Mouse (Mus musculus) heart, embryonic 11.5 days (tissue): ENCODE measurements around the gene Ppp1r15b. TPM values are rescaled to one million over a fixed set of nuclear protein-coding genes. Genes with fewer than 3 reads are reported as not detected.
A peak's percentile ranks its signal among the peaks of the same experiment; 100 is the strongest.

Experiments used
- ATAC-seq: fragments of 200-750 bp; cut with Nextera tagmentation; replicated peaks from 2 replicates; pipeline ENCODE4 v1.8.0; 2017; ENCODE audit warnings: moderate library complexity; ENCODE audit not compliant: insufficient number of reproducible peaks, low FRiP score, low TSS enrichment
- H3K27ac ChIP-seq: fragments of 300-500 bp; sonication (generic); 2 replicates; pipeline ENCODE4 v1.5.1; 2014; ENCODE audit warnings: mild to moderate bottlenecking, low read depth, low read length
- H3K27me3 ChIP-seq: fragments of 300-500 bp; sonication (generic); 2 replicates; pipeline ENCODE4 v1.6.1; 2014; ENCODE audit warnings: mild to moderate bottlenecking, low read length, mixed read lengths; ENCODE audit not compliant: control insufficient read depth, insufficient read depth
- H3K36me3 ChIP-seq: fragments of 300-500 bp; sonication (generic); 2 replicates; pipeline ENCODE4 v1.6.1; 2014; ENCODE audit warnings: mild to moderate bottlenecking, low read length, moderate library complexity, mixed read lengths; ENCODE audit not compliant: control insufficient read depth, insufficient read depth
- H3K4me1 ChIP-seq: fragments of 300-500 bp; sonication (generic); 2 replicates; pipeline ENCODE4 v1.6.1; 2014; ENCODE audit warnings: low read length; ENCODE audit not compliant: control insufficient read depth, insufficient read depth
- H3K4me2 ChIP-seq: fragments of 300-500 bp; sonication (generic); 2 replicates; pipeline ENCODE4 v1.6.1; 2014; ENCODE audit warnings: mild to moderate bottlenecking, moderate library complexity
- H3K4me3 ChIP-seq: fragments of 300-500 bp; sonication (generic); 2 replicates; pipeline ENCODE4 v1.5.1; 2014; ENCODE audit warnings: low read depth, low read length
- H3K9ac ChIP-seq: fragments of 300-500 bp; sonication (generic); 2 replicates; pipeline ENCODE4 v1.6.1; 2014; ENCODE audit warnings: mild to moderate bottlenecking, low read depth, low read length, moderate library complexity
- H3K9me3 ChIP-seq: fragments of 300-500 bp; sonication (generic); replicated peaks from 2 replicates; pipeline ENCODE4 v1.6.1; 2016; ENCODE audit warnings: low read length; ENCODE audit not compliant: control insufficient read depth
- WGBS: fragments of 180-500 bp; shearing (Covaris S2); extraction: QIAGEN DNeasy Blood & Tissue Kit; methylation state at CpG from one replicate; pipeline ENCODE4 v1.1.7; 2014; ENCODE audit not compliant: insufficient replicate concordance; 5-methylcytosine and 5-hydroxymethylcytosine counted together
- polyA plus RNA-seq: library from polyadenylated mRNA; unstranded; fragments of >200 nt; fragmentation: Nextera tagmentation; extraction: Ambion mirVana; gene quantifications from 2 replicates; pipeline ENCODE4 v1.2.1, GENCODE M21; 2014

Gene Ppp1r15b
- polyA plus RNA-seq, 1 experiment from 2014 or later, result 33.6 TPM

GRCm38 (mm10) chr1:133159128-133159564 is 28.2 kb downstream of the Ppp1r15b start:
- peaks cover 36% of the 10 kb centered on the region for H3K27me3 ChIP-seq
- no peaks in the 10 kb centered on the region for H3K9me3 ChIP-seq
- 47% methylated on average over 7 of the region's 7 CpGs for WGBS

GRCm38 (mm10) chr1:133161559-133161958 is 30.6 kb downstream of the Ppp1r15b start:
- 0 out of 2 replicates have a peak, but pooled peaks cover 3% of the 10 kb centered on the region for H3K4me1 ChIP-seq
- H3K9me3 ChIP-seq, result no peaks in the 10 kb centered on the region
- WGBS, result 69% methylated on average over 4 of the region's 4 CpGs
- H3K27ac ChIP-seq, result no peak overlapping the region
- no peak overlapping the region for H3K4me3 ChIP-seq
- no peak for ATAC-seq
- H3K9ac ChIP-seq, result no peak overlapping the region
- peaks cover 54% of the 10 kb centered on the region for H3K27me3 ChIP-seq
- H3K36me3 ChIP-seq, result no peaks in the 10 kb centered on the region
- no peak overlapping the region for H3K4me2 ChIP-seq

More at GRCm38 (mm10) chr1:133159128-133159564, 28.2 kb downstream of the Ppp1r15b start:
- H3K36me3 ChIP-seq, result no peaks in the 10 kb centered on the region
- H3K4me3 ChIP-seq, result no peak overlapping the region
- no peak overlapping the region for H3K9ac ChIP-seq
- no peak overlapping the region for H3K27ac ChIP-seq
- 0 out of 2 replicates have a peak, but pooled peaks cover 3% of the 10 kb centered on the region for H3K4me1 ChIP-seq
- ATAC-seq, result no peak
- H3K4me2 ChIP-seq, result peak overlapping the region; percentile 20

GRCm38 (mm10) chr1:133162046-133162445 is 31.1 kb downstream of the Ppp1r15b start:
- Histone ChIP-seq H3K27me3 (peaks cover 58% of the 10 kb centered on the region), H3K4me2 (no peak overlapping the region), H3K9ac (no peak overlapping the region), H3K4me1 (0 out of 2 replicates have a peak, but pooled peaks cover 3% of the 10 kb centered on the region), H3K36me3 (no peaks in the 10 kb centered on the region), H3K9me3 (no peaks in the 10 kb centered on the region), H3K27ac (no peak overlapping the region), H3K4me3 (no peak overlapping the region)
- WGBS, result 56% methylated on average over 10 of the region's 10 CpGs
- no peak for ATAC-seq

- 54% methylated on average over 8 of the region's 8 CpGs for whole genome bisulfite sequencing
- ATAC-seq, result no peak
- 0 out of 2 replicates have a peak, but pooled peaks cover 3% of the 10 kb centered on the region for H3K4me1 ChIP-seq
- no peak overlapping the region for H3K27ac ChIP-seq
- no peak overlapping the region for H3K9ac ChIP-seq
- H3K36me3 ChIP-seq, result no peaks in the 10 kb centered on the region
- no peak overlapping the region for H3K4me3 ChIP-seq
- no peak overlapping the region; the same call in 1 of the 2 replicates for H3K4me2 ChIP-seq
- peaks cover 66% of the 10 kb centered on the region for H3K27me3 ChIP-seq
- no peaks in the 10 kb centered on the region for H3K9me3 ChIP-seq
Measured at GRCm38 (mm10) chr1:133162981-133163380, 32.0 kb downstream of the Ppp1r15b start.

GRCm38 (mm10) chr1:133163820-133164431 is 33.0 kb downstream of the Ppp1r15b start, which contains the start of gene Plekha6:
TSS of gene Plekha6 (plus strand) at chr1:133164210.
- no peaks in the 10 kb centered on the region for H3K36me3 ChIP-seq
- 0 out of 2 replicates have a peak, but pooled peaks have one; percentile 40 for ATAC-seq
- peaks cover 66% of the 10 kb centered on the region for H3K27me3 ChIP-seq
- H3K9me3 ChIP-seq, result no peaks in the 10 kb centered on the region
- H3K4me3 ChIP-seq, result peak within 1 kb of the TSS; percentile 64
- no peak within 1 kb of the TSS for H3K27ac ChIP-seq
- under 1% methylated on average over 68 of the region's 68 CpGs for WGBS
- H3K4me1 ChIP-seq, result 0 out of 2 replicates have a peak, but pooled peaks cover 3% of the 10 kb centered on the region
- peak within 1 kb of the TSS; percentile 94 for H3K4me2 ChIP-seq
- H3K9ac ChIP-seq, result peak within 1 kb of the TSS; percentile 65

GRCm38 (mm10) chr1:133164591-133165011 is 33.7 kb downstream of the Ppp1r15b start:
- ATAC-seq, result no peak
- peak overlapping the region; percentile 64 for H3K4me3 ChIP-seq
- peak overlapping the region; percentile 94 for H3K4me2 ChIP-seq
- no peak overlapping the region for H3K27ac ChIP-seq
- no peaks in the 10 kb centered on the region for H3K9me3 ChIP-seq
- H3K9ac ChIP-seq, result peak overlapping the region; percentile 65
- H3K36me3 ChIP-seq, result no peaks in the 10 kb centered on the region
- WGBS, result 2% methylated on average over 10 of the region's 10 CpGs
- no peaks in the 10 kb centered on the region for H3K4me1 ChIP-seq
- H3K27me3 ChIP-seq, result peaks cover 69% of the 10 kb centered on the region

- peaks cover 74% of the 10 kb centered on the region for H3K27me3 ChIP-seq
- H3K4me3 ChIP-seq, result peak overlapping the region; percentile 64; the same call in 1 of the 2 replicates
- peak overlapping the region; percentile 94; the same call in 1 of the 2 replicates for H3K4me2 ChIP-seq
- ATAC-seq, result no peak
- H3K27ac ChIP-seq, result no peak overlapping the region
- H3K36me3 ChIP-seq, result no peaks in the 10 kb centered on the region
- no peaks in the 10 kb centered on the region for H3K9me3 ChIP-seq
- no peaks in the 10 kb centered on the region for H3K4me1 ChIP-seq
- WGBS, result 30% methylated on average over 11 of the region's 11 CpGs
- no peak overlapping the region for H3K9ac ChIP-seq
Measured at GRCm38 (mm10) chr1:133165111-133165510, 34.2 kb downstream of the Ppp1r15b start.

- no peak for ATAC-seq
- Histone ChIP-seq H3K4me3 (no peak overlapping the region), H3K9ac (no peak overlapping the region), H3K27me3 (peaks cover 50% of the 10 kb centered on the region), H3K4me1 (no peaks in the 10 kb centered on the region), H3K9me3 (no peaks in the 10 kb centered on the region), H3K27ac (no peak overlapping the region), H3K36me3 (no peaks in the 10 kb centered on the region), H3K4me2 (peak overlapping the region; percentile 33)
- WGBS, result 41% methylated on average over 19 of the region's 19 CpGs
Measured at GRCm38 (mm10) chr1:133168318-133169060, 37.5 kb downstream of the Ppp1r15b start.
